Mouse (Mus musculus): ENCODE measurements around the gene Cfap54.

DNA sequence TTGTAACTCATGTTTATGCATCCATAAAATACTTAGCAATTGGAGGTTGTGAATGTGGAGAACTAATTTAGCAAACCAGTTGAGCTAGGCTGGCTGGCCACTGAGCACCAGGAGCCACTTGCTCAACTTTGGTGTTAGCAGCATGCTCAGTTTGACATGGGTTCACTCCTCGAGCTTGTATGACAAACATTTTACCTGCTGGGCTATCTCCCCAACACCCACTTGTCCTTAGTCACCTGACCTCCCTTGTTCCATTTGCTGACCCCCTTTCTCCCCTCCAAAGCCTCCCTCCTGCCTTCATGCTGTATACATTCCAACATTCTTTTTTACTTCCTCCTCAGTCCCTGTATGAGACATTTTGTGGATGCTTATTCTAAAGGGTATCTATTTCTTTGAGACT is 139.8 kb downstream of the Cfap54 start:
- TF ChIP-seq HCFC1 (IDR thresholded peaks at IDR 0.05; ENCODE audit: borderline replicate concordance, insufficient read depth, low read length) (no peak), ZC3H11A (IDR thresholded peaks at IDR 0.05; ENCODE audit: borderline replicate concordance, low read depth, low read length) (no peak), MAFK (IDR thresholded peaks at IDR 0.05; ENCODE audit: insufficient read depth, low read depth, low read length) (no peak), CHD2 (IDR thresholded peaks at IDR 0.05; ENCODE audit: low read depth, low read length) (no peak), ZNF384 (IDR thresholded peaks at IDR 0.05; ENCODE audit: low read depth, low read length) (no peak)
